Mouse (Mus musculus) lung, adult 2 months (tissue): ENCODE data around the gene Fam193b.

Source experiments
- CTCF ChIP-seq: fragments of 200-500 bp; IDR thresholded peaks from 2 replicates; pipeline ENCODE4 v1.5.1; 2011; ENCODE audit warnings: mild to moderate bottlenecking, low read length, control low read depth; ENCODE audit not compliant: insufficient read depth
- POLR2A ChIP-seq: fragments of 200-500 bp; IDR thresholded peaks from 2 replicates; pipeline ENCODE4 v1.6.1; 2011; ENCODE audit warnings: low read depth, mild to moderate bottlenecking, control low read depth, low read length, borderline replicate concordance; ENCODE audit errors: extremely low read depth

GRCm38 (mm10) chr13:55519606-55520005 is 51.3 kb downstream of the Fam193b start:
- TF ChIP-seq POLR2A = no peak
- no peak for TF ChIP-seq CTCF
